Mouse (Mus musculus) bone marrow macrophage, adult 2 months (primary cell): ENCODE results near the gene Kcnip4.

Experiments used
- CTCF ChIP-seq: IDR thresholded peaks from 2 replicates; pipeline ENCODE4 v1.5.1; 2012; ENCODE audit warnings: low read depth, mild to moderate bottlenecking, low read length, moderate library complexity
- POLR2A ChIP-seq: IDR thresholded peaks from 2 replicates; pipeline ENCODE4 v1.6.1; 2012; ENCODE audit warnings: mild to moderate bottlenecking, low read depth, low read length, borderline replicate concordance

DNA sequence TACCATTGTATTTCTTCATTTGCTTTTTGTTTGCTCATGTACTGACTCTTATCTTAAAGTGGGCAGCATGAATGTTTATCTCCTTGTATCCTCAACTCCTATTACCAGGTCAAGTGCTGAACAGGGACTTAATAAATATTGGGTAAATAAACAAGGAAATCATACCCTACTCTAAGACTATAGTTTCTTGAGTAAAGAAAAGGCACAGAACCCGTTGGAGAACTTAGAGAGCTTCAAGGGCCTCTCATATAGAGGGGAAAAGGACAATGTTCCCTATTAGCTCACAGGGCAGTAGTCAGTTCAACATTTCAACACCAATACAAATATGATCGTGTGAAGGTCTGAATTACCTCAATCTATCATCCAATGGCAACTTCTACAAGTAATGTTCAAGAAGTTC is 37.4 kb downstream of the Kcnip4 start:
- TF ChIP-seq CTCF (no peak), POLR2A (no peak)
